Mouse (Mus musculus) duodenum, adult 2 months (tissue): ENCODE data around the gene Gm15130. TPM values are rescaled to one million over a fixed set of nuclear protein-coding genes. Genes with fewer than 3 reads are reported as not detected.

Experiments
- polyA plus RNA-seq: library from polyadenylated mRNA; depleted of rRNA; stranded (reverse); fragments of >200 nt; gene quantifications from 2 replicates; pipeline ENCODE4 v1.2.3, GENCODE M21; 2012; ENCODE audit warnings: low replicate concordance; rRNA removed

Gm15130 gene
- polyA plus RNA-seq: not detected in 2 replicates

DNA sequence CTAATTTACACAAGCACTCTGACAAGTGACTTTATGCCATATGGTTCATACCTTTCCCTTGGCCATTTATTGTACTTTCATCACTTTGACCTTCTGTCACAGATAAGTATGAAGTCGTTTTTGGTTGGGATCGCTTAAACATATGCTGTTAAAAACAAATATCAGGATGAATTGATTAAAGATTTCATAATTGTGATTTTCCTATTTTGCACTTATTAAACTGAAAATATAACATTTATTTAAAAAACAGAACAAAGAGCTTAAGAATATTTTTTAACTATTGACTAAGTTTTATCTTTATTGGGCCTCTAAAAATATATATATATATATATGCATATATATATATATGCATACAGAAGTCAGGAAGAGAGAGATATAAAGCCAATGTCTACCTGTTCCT is at the start of gene Gm15130:
Gene Gm15130 (minus strand): TSS at position 101 of the 400 bp plus-strand sequence.

DNA sequence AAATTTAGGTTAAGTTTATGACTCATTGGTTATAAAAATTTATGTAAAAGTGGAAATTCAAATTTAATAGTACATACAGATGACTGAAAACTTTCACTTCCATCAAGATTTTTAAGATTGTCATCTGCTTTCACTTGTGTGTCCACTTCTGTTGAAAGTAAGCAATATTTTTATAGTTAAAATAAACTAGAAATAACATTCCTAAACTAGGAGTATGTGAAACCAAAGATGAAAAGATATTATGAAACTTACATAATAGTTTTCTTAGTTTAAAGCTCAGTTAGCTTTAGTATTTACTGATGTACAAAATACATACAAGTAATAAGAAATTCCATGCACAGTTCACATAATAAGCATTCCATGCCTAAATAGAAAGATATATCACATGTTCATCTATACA is 46.9 kb downstream of the Gm15130 start, which contains the start of gene Gm13941:
Gene Gm13941 (minus strand): TSS at position 101 of the 400 bp plus-strand sequence.

Other genes with a start within 250 kb of the Gm15130 start
- not detected in 2 replicates for gene Ano3, start 202.0 kb downstream of the Gm15130 start, polyA plus RNA-seq
- not detected in 2 replicates for gene Gm13941, start 47.0 kb downstream of the Gm15130 start, polyA plus RNA-seq
- gene 4930430A15Rik, start 76.7 kb upstream of the Gm15130 start, polyA plus RNA-seq: not detected in 2 replicates
- gene Olfr1275, start 82.3 kb upstream of the Gm15130 start, polyA plus RNA-seq: not detected in 2 replicates
- gene Olfr1276, start 101.6 kb upstream of the Gm15130 start, polyA plus RNA-seq: not detected in 2 replicates
- gene Olfr1277, start 121.2 kb upstream of the Gm15130 start, polyA plus RNA-seq: not detected in 2 replicates
- gene Olfr1278, start 137.2 kb upstream of the Gm15130 start, polyA plus RNA-seq: not detected in 2 replicates
- gene Olfr1279, start 147.7 kb upstream of the Gm15130 start, polyA plus RNA-seq: not detected in 2 replicates
- gene Olfr1280, start 161.1 kb upstream of the Gm15130 start, polyA plus RNA-seq: not detected in 2 replicates
- gene Olfr1281, start 173.6 kb upstream of the Gm15130 start, polyA plus RNA-seq: not detected in 2 replicates
- gene Olfr1282, start 183.1 kb upstream of the Gm15130 start, polyA plus RNA-seq: not detected in 2 replicates
- gene Olfr1283, start 213.9 kb upstream of the Gm15130 start, polyA plus RNA-seq: not detected in 2 replicates
- gene Olfr1284, start 222.6 kb upstream of the Gm15130 start, polyA plus RNA-seq: not detected in 2 replicates